Mouse (Mus musculus) left cerebral cortex, adult 18-20 months (tissue): Measurements from ENCODE around the gene Alkbh7. TPM values are rescaled to one million over a fixed set of nuclear protein-coding genes. Genes with fewer than 3 reads are reported as not detected.

Experiments
- DNase-seq, 2 experiments: peaks; one replicate each; pipeline ENCODE4 v3.0.0; 2021 to 2022; ENCODE audit warnings: low spot score in 2 of 2, mixed read lengths in 1 of 2
- long read RNA-seq, 2 experiments: library from polyadenylated mRNA; stranded (forward); transcript quantifications; one replicate each; pipeline ENCODE4 v2.0.0; 2021
- total RNA-seq, 2 experiments: library from RNA; stranded (reverse); gene quantifications; 2 replicates each; pipeline ENCODE4 v1.2.3; 2021

Alkbh7 gene
- total RNA-seq = 10 to 100 TPM; 26.1 to 28.1 TPM
- long read RNA-seq, experiment 1, transcript Alkbh7-201 (4 exons, 917 nt) = major isoform, 14 of 14 reads
- long read RNA-seq, experiment 1, partial matches to known transcripts = 0 of 14 reads
- long read RNA-seq, experiment 1, other reads (novel, unspliced or antisense) = 0 of 14 reads
- long read RNA-seq, experiment 2, transcript Alkbh7-201 (4 exons, 917 nt) = major isoform, 14 of 14 reads
- long read RNA-seq, experiment 2, partial matches to known transcripts = 0 of 14 reads
- long read RNA-seq, experiment 2, other reads (novel, unspliced or antisense) = 0 of 14 reads

- peak; percentile 90 to 93 for DNase-seq
These were observed at the start of gene Alkbh7 for GRCm38 (mm10) chr17:56997029-56997667. Gene Alkbh7, plus strand, starts transcription at chr17:56997339.

DNA sequence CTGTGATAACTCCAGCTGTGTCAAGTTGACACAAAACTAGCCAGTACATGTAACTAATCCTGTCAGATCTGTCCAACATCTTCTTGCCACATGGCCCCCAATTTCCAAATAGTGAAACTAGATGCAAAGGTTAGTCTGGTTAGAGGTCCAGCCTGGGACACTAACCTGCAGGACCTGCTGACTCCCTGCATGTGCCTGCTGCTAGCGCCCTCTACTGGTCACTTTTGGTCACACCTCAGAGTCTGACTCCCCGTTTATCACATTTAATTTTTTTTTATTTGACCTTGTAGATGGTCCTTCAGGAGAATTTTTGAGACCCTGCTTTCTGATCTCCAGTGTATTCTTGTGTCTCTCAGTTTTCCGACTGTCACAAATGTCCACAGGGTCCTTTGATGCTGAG lies 46.2 kb upstream of the Alkbh7 start:
- DNase-seq = peak; percentile 22 to 63

GRCm38 (mm10) chr17:56952639-56953038 lies 44.5 kb upstream of the Alkbh7 start:
- DNase-seq = no peak

GRCm38 (mm10) chr17:56954871-56955270 lies 42.3 kb upstream of the Alkbh7 start:
- no peak for DNase-seq

- DNase-seq = no peak
These were observed 39.2 kb upstream of the Alkbh7 start for GRCm38 (mm10) chr17:56957763-56958429.

- no peak for DNase-seq
These were observed 38.5 kb upstream of the Alkbh7 start for GRCm38 (mm10) chr17:56958667-56959066.

DNA sequence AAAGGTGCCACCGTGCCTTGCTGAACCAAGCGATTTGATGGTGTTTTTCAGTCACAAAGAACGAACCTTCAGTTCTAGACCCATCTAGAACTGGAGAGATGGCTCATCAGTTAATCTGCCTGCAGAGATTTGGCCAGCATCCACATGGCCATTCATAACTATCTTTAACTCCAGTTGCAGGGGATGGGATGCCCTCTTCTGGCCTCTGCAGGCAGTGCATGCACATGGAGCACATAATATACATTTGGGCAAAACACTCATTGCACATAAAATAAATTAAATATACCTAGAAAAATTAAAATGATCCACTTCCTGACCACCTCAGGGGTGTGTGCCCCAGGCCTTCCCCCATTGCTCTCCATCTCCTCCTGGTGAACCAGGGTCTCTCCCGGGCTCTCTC lies 35.3 kb upstream of the Alkbh7 start:
- DNase-seq = no peak

GRCm38 (mm10) chr17:56962642-56963405 lies 34.3 kb upstream of the Alkbh7 start:
- no peak for DNase-seq

DNA sequence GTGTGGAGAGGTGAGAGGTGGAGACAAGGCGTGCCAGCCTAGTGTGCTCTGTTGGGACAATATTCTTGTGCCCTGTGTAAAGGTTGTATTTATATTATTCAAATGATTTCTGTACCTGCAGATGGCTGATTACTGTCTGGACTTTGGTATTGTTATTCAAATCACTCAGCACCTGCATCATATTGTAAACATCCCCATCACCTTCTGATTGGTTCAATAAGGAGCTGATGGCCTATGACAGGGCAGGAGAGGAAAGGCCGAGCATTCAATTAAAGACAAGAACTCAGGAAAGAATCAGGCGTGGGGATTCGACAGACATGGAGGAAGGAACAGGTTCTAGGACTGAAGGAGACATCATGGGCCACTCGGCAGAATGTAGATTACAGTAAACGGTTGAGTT lies 33.5 kb upstream of the Alkbh7 start:
- no peak for DNase-seq

DNA sequence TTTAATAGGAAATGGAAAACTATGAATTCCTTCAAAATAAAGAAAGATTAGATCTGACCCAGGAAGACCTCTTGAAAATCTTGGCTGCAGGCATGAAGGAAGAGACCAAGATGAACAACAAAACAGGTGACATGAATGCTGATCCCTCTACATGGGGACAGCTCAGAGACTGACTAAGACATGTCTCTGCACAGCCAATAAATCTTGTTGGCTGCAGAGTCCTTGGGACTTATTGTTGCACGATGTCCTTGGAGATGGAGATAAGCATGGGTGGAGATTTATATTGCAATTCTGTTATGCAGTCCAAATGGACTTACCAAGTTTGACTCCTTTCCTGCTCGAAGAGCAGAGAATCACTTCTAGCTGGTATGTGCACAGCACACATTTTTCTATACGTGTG lies 27.8 kb upstream of the Alkbh7 start:
- no peak for DNase-seq

DNA sequence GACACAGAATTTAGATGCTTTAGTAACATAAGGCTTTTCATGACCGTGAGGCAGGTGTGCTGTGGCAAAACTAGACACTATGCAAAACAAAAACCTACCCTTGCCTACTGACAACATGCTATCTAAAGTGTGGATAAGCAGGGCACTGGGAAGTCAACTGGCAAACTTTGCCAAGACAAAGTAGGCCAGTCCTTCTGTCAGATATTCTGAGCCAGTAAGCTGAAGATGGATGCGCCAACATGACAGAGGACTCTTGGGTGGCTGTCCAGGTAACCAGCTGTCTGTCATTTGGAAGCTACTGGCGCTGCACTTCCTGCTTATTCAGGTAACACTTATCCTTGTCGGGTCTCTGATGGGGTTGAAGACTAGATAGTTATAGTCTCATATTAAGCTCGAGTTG lies 27.1 kb upstream of the Alkbh7 start:
- no peak for DNase-seq

DNA sequence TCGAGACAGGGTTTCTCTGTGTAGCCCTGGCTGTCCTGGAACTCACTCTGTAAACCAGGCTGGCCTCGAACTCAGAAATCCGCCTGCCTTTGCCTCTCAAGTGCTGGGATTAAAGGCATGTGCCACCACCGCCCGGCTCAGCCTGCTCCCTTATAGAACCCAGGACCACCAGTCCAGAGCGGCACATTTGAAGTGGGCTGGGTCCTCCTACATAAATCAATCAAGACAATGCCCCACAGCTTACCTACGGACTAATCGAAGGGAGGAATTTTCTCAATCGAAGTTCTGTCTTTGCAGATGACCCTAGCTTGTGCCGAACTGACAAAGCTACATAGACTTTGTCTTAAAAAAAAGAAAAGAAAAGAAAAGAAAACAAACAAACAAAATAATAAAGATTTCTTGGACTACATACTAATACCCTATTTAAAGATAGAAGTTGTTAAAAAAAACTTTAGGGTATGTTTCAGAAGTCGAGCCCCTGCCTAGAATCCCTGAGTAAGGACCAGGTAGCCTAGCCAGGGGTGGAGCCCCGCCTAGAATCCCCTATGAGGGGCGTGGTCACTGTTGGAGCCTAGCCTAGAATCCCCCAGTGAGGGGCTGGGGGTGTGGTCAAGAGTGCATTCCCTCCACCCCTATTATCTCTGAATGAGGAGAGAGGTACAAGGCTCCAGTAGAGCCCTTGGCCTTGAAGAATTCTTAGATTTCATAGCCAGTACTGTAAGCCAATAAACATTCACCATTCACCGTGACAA lies 23.0 kb upstream of the Alkbh7 start:
- no peak for DNase-seq

GRCm38 (mm10) chr17:56974708-56975240 lies 22.4 kb upstream of the Alkbh7 start:
- no peak for DNase-seq

GRCm38 (mm10) chr17:56975391-56975790 lies 21.7 kb upstream of the Alkbh7 start:
- DNase-seq = no peak

DNA sequence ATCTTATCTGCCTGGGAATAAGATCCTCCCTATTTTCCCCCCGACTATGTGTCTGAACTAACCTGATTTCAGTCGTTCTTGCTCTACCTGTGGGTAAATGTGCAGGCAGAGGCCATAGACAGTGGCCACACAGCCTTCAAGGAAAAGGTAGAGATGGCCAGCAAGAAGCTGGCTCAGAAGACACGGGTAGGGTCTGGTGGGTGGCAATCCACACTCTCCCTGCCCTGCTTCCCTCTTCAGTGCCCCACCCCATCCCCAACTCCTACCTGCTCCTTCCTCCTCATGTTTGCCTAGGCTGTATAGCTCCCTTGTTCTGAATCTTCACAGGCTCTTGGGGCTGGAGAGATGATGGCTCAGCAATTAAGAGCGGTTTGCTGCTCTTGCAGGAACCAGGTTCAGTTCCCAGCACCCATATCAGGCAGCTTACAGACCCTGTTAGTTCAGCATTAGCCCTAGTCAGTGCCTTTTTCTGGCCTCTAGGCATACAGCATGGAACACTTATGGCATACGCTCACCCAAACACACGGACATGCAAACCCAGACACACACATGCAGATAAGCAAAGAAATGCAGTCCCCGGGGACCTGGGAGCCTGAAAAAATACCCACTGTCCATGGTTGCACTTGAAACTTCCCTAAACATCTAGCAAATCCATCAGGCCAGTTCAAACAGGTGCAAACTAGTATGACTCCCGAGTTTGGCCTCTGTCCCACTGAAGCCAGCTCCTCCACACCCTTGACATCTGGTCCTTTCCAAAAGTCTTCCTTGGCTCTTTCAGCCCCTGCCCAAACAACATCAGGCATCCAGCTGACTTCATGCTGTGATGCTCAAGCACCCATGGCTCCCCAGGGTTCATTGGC lies 20.4 kb upstream of the Alkbh7 start:
- DNase-seq = no peak

GRCm38 (mm10) chr17:56979524-56979923 lies 17.6 kb upstream of the Alkbh7 start:
- no peak for DNase-seq

- DNase-seq = no peak
These were observed 16.1 kb upstream of the Alkbh7 start for GRCm38 (mm10) chr17:56981049-56981448.

DNA sequence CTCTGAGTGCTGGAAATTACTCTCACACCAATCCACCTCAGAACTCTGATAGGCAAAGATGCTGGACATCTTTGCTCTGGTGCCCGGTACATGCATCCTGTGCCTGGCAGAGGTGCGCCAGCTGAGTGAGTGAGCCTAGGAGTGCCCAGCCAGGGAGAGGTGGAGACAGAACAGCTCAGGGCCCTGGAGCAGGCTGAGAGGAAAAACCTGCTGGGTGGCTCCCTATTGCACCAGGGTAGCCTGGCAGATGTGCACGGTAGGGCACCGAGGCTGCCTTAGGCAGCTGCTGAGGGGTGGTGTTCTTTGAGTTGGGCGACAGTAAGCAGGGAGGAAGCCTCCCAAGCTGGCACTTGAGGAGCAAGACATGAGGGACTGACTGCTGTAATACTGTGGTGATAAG lies 15.1 kb upstream of the Alkbh7 start, which contains the start of gene Acer1:
Acer1 (minus strand) TSS at position 114 of the 400 bp plus-strand sequence.
- no peak for DNase-seq

- no peak for DNase-seq
These were observed 12.3 kb upstream of the Alkbh7 start for GRCm38 (mm10) chr17:56984886-56985285.

- no peak for DNase-seq
These were observed 11.5 kb upstream of the Alkbh7 start for GRCm38 (mm10) chr17:56985656-56986055.
